Mouse (Mus musculus) adrenal gland, postnatal 14 days (tissue): ENCODE measurements around the gene Nek9. TPM values are rescaled to one million over a fixed set of nuclear protein-coding genes. Genes with fewer than 3 reads are reported as not detected.

Source experiments
- DNase-seq: peaks from one replicate; pipeline ENCODE4 v3.0.0; 2021; ENCODE audit warnings: mixed read lengths
- total RNA-seq: library from RNA; stranded (reverse); gene quantifications from 2 replicates; pipeline ENCODE4 v1.2.3, GENCODE M21; 2021

Gene Nek9
- total RNA-seq, 1 experiment from 2014 or later, result 66.2 TPM

DNA sequence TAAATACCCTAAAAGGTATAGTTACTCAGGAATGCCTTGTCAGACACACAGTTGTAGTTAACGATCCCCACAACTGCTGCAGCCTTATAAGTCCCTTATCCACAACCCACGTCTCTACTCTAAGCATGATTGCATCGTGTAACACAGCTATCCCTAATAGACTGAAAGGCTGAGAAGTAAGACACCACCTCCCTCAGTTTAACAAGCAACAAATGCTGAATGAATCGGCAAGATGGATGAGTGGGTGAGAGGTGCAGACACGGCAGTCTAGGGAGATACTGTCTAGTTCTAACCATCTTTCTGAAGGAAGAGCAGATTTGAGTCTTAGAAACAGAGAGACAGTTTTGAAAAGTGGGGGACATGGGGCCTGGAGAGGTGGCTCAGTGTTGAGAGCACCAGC, 76.0 kb downstream of the Nek9 start:
- no peak for DNase-seq

GRCm38 (mm10) chr12:85262489-85262888, 76.7 kb downstream of the Nek9 start:
- DNase-seq, result no peak

GRCm38 (mm10) chr12:85257008-85257639, 82.0 kb downstream of the Nek9 start:
- no peak for DNase-seq

- no peak for DNase-seq
Measured at GRCm38 (mm10) chr12:85256074-85256751, 82.9 kb downstream of the Nek9 start.

DNA sequence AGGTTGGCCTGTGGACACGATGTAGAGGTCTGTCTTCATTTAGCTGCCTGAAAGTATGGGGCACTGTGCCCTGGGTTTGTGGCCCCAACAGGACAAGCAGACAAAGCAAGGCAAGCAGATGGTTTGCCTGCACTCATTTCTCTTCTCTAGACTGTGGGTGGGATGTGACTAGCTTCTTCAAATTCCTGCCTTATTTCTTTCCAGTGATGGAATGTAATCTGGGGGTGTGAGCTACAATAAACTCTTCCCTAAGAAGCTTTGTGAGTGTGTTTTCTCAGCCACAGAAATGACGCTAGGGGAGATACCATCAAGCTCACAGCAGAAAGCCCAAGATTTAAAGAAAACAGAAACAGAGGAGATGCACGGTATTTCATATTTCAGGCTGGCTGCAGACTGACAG, 87.1 kb downstream of the Nek9 start:
- no peak for DNase-seq

Other genes starting within 250 kb of the Nek9 start
- 4.7 and 6.7 TPM in 2 replicates for gene Prox2, start 228.6 kb downstream of the Nek9 start, total RNA-seq
- 692 and 702 TPM in 2 replicates for gene Dlst, start 228.5 kb downstream of the Nek9 start, total RNA-seq
- 1.7 and 2.2 TPM in 2 replicates for gene Rps6kl1, start 188.1 kb downstream of the Nek9 start, total RNA-seq
- gene Pgf, start 161.6 kb downstream of the Nek9 start, total RNA-seq, result 0.85 and 1.2 TPM in 2 replicates
- 69.7 and 79.3 TPM in 2 replicates for gene Eif2b2, start 119.9 kb downstream of the Nek9 start, total RNA-seq
- gene Mlh3, start 68.8 kb downstream of the Nek9 start, total RNA-seq, result 9.3 and 11.3 TPM in 2 replicates
- gene Acyp1, start 50.9 kb downstream of the Nek9 start, total RNA-seq, result 31.5 and 38.3 TPM in 2 replicates
- 0.98 and 1.1 TPM in 2 replicates for gene Zc2hc1c, start 50.8 kb downstream of the Nek9 start, total RNA-seq
- 236 and 243 TPM in 2 replicates for gene Tmed10, start 35.5 kb upstream of the Nek9 start, total RNA-seq
- gene Fos, start 134.5 kb upstream of the Nek9 start, total RNA-seq, result 11.8 and 39.6 TPM in 2 replicates